Mouse (Mus musculus): ENCODE data around the gene Pgm1. TPM values are rescaled to one million over a fixed set of nuclear protein-coding genes. Genes with fewer than 3 reads are reported as not detected.

Gene Pgm1
- total and polyA plus RNA-seq, 3 experiments: 6.7 to 28.6 TPM; not detected in 1

DNA sequence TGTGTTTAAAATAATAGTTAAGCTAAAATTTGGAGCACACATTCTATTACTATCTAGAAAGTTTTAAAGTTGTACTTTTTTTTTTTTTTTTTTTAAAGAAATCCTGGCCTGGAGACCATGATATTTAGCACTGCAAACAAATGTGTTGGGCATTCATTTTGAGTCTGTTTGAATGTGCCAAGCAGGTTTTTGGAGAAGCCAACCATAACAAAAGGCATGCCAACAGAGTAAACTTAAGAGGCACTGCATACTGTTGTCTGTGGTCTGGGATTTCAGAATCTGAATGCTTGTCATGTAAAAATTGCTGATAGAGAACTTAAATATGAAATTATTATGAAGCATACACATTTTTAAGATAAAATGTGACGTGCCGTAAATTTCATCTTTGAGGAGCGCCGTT is 28.0 kb downstream of the Pgm1 start:
- H3K9ac ChIP-seq (ENCODE audit: control insufficient read depth, low read depth, low read length, poor library complexity, severe bottlenecking): no peak overlapping the region
- H3K79me2 ChIP-seq (ENCODE audit: control insufficient read depth, insufficient read depth, low read length, poor library complexity): no peaks in the 10 kb centered on the region
- DNase-seq (ENCODE audit: low read depth, low spot score): no peak
- no peak overlapping the region for H3K4me3 ChIP-seq (ENCODE audit: control insufficient read depth in 1 of 2, insufficient read depth in 1 of 2, low read depth in 2 of 2, low read length in 2 of 2)
- no peak for TF ChIP-seq USF2 (IDR thresholded peaks at IDR 0.05; ENCODE audit: borderline replicate concordance in 1 of 2, insufficient read depth in 1 of 2, low read depth in 1 of 2, low read length in 2 of 2)
- TF ChIP-seq ZNF384 (IDR thresholded peaks at IDR 0.05; ENCODE audit: low read depth, low read length): no peak
- TF ChIP-seq RCOR1 (IDR thresholded peaks at IDR 0.05; ENCODE audit: low read depth, low read length): no peak
- TF ChIP-seq UBTF (IDR thresholded peaks at IDR 0.05; ENCODE audit: borderline replicate concordance, insufficient read depth, low read depth, low read length): no peak
- no peak for TF ChIP-seq POLR2AphosphoS2 (IDR thresholded peaks at IDR 0.05; ENCODE audit: low read length)
- no peak for TF ChIP-seq RAD21 (IDR thresholded peaks at IDR 0.05; ENCODE audit: low read depth, low read length)
- no peak for TF ChIP-seq NRF1 (IDR thresholded peaks at IDR 0.05; ENCODE audit: insufficient read depth, low read depth, low read length, poor library complexity, severe bottlenecking)
- no peak for TF ChIP-seq BHLHE40 (IDR thresholded peaks at IDR 0.05; ENCODE audit: borderline replicate concordance, low read depth, low read length)
- TF ChIP-seq CTCF (IDR thresholded peaks at IDR 0.05 in 2 of 3, conservative IDR thresholded peaks at IDR 0.05 in 1 of 3; ENCODE audit: control insufficient read depth in 1 of 3, insufficient read depth in 1 of 3, low read depth in 2 of 3, low read length in 3 of 3, poor library complexity in 1 of 3, severe bottlenecking in 1 of 3): no peak
- TF ChIP-seq ELF1 (IDR thresholded peaks at IDR 0.05; ENCODE audit: low read depth, low read length): no peak
- TF ChIP-seq SIN3A (IDR thresholded peaks at IDR 0.05; ENCODE audit: low read length): no peak
- no peak for TF ChIP-seq MYC (IDR thresholded peaks at IDR 0.05; ENCODE audit: low read depth, low read length)
- no peak for TF ChIP-seq MAFK (IDR thresholded peaks at IDR 0.05; ENCODE audit: borderline replicate concordance, low read depth, low read length)
- TF ChIP-seq MEF2A (IDR thresholded peaks at IDR 0.05; ENCODE audit: extremely low read depth, insufficient replicate concordance, low read depth, low read length, poor library complexity, severe bottlenecking): no peak
- no peak for TF ChIP-seq E2F4 (IDR thresholded peaks at IDR 0.05; ENCODE audit: borderline replicate concordance, low read depth, low read length)
- TF ChIP-seq EP300 (IDR thresholded peaks at IDR 0.05; ENCODE audit: low read depth in 1 of 2, low read length in 2 of 2): no peak
- H3K27me3 ChIP-seq (ENCODE audit: control insufficient read depth in 1 of 2, insufficient read depth in 2 of 2, low read length in 2 of 2): no peaks in the 10 kb centered on the region
- H3K4me1 ChIP-seq (ENCODE audit: control insufficient read depth in 1 of 2, insufficient read depth in 2 of 2, low read length in 2 of 2): 0 out of 4 replicates have a peak, but pooled peaks cover 0 to 2% of the 10 kb centered on the region in 2 experiments
- no peaks in the 10 kb centered on the region for H3K9me3 ChIP-seq (replicated peaks; ENCODE audit: insufficient read depth, low read length)
- no peaks in the 10 kb centered on the region; a peak in 2 of 4 replicates for H3K36me3 ChIP-seq (ENCODE audit: control insufficient read depth in 1 of 2, insufficient read depth in 2 of 2, low read length in 2 of 2)
- H3K27ac ChIP-seq (ENCODE audit: control insufficient read depth, low read depth, low read length): no peak overlapping the region

DNA sequence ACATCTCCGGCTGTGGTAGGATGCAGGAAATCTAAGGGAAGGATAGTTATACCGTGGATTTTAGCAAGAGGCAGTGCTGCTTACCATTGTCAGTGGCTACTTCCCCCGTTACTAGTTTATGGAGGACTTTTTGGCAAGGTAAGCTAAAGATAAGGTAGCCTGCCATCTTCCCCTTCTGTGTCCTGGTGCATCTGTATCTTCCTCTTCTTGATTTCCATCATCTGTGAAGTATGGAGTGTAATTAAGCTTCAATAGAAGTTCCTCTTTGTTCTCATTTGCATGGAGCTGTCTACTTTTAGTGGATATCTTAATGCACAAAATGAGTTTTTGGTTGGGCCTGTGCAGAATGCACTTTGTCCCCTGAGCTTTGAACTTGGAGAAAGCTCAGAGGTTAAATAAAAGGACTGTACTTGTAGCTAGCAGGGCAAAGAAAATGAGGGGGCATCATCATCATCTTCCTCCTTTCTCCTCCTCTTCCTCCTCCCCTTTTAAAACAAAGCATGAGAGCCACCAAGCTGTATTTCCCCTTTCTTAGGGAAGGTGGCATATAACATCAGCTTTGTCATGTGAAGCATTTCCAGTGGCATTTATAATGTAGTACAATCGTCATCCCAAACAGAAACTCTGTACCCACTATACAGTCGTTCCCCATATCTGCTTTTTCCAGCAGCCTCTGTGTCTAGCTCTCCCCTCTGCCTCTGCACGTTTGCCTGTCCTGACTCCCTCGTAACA is 29.0 kb downstream of the Pgm1 start:
- Histone ChIP-seq H3K27ac (ENCODE audit: control insufficient read depth, low read depth, low read length) (no peak overlapping the region), H3K9me3 (replicated peaks; ENCODE audit: insufficient read depth, low read length) (no peaks in the 10 kb centered on the region), H3K4me1 (ENCODE audit: control insufficient read depth in 1 of 2, insufficient read depth in 2 of 2, low read length in 2 of 2) (0 out of 4 replicates have a peak, but pooled peaks cover 0 to 2% of the 10 kb centered on the region in 2 experiments), H3K4me3 (ENCODE audit: control insufficient read depth in 1 of 2, insufficient read depth in 1 of 2, low read depth in 2 of 2, low read length in 2 of 2) (no peak overlapping the region), H3K27me3 (ENCODE audit: control insufficient read depth in 1 of 2, insufficient read depth in 2 of 2, low read length in 2 of 2) (no peaks in the 10 kb centered on the region), H3K36me3 (ENCODE audit: control insufficient read depth in 1 of 2, insufficient read depth in 2 of 2, low read length in 2 of 2) (no peaks in the 10 kb centered on the region; a peak in 2 of 4 replicates), H3K79me2 (ENCODE audit: control insufficient read depth, insufficient read depth, low read length, poor library complexity) (no peaks in the 10 kb centered on the region), H3K9ac (ENCODE audit: control insufficient read depth, low read depth, low read length, poor library complexity, severe bottlenecking) (no peak overlapping the region)
- peak; percentile 56 for DNase-seq (ENCODE audit: low read depth, low spot score)
- no peak for TF ChIP-seq MAZ (IDR thresholded peaks at IDR 0.05; ENCODE audit: low read depth, low read length)
- peak; percentile 20; the same call in 1 of the 2 replicates for TF ChIP-seq RCOR1 (IDR thresholded peaks at IDR 0.05; ENCODE audit: low read depth, low read length)
- TF ChIP-seq GATA1 (IDR thresholded peaks at IDR 0.05; ENCODE audit: low read depth, low read length): peak; percentile 62
